Mouse (Mus musculus) hindbrain, embryonic 10.5 days (tissue): Measurements from ENCODE around the gene Setd1b. TPM values are rescaled to one million over a fixed set of nuclear protein-coding genes. Genes with fewer than 3 reads are reported as not detected.
A peak's percentile ranks its signal among the peaks of the same experiment; 100 is the strongest.

Experiments
- DNase-seq: peaks from one replicate; pipeline ENCODE4 v3.0.0-alpha.2; 2017; ENCODE audit warnings: low spot score
- H3K27ac ChIP-seq: fragments of 300-500 bp; sonication (generic); 2 replicates; pipeline ENCODE4 v1.5.1; 2016; ENCODE audit warnings: mild to moderate bottlenecking, moderate library complexity
- H3K27me3 ChIP-seq: fragments of 300-500 bp; sonication (generic); 2 replicates; pipeline ENCODE4 v1.6.1; 2016; ENCODE audit warnings: mild to moderate bottlenecking; ENCODE audit not compliant: poor library complexity, insufficient read depth, severe bottlenecking
- H3K36me3 ChIP-seq: fragments of 300-500 bp; sonication (generic); 2 replicates; pipeline ENCODE4 v1.6.1; 2016; ENCODE audit warnings: mild to moderate bottlenecking, moderate library complexity
- H3K4me1 ChIP-seq: fragments of 300-500 bp; sonication (generic); replicated peaks from 2 replicates; pipeline ENCODE4 v1.6.1; 2016; ENCODE audit warnings: mild to moderate bottlenecking
- H3K4me3 ChIP-seq: fragments of 300-500 bp; sonication (generic); 2 replicates; pipeline ENCODE4 v1.5.1; 2016; ENCODE audit warnings: mild to moderate bottlenecking, moderate library complexity
- H3K9me3 ChIP-seq: fragments of 300-500 bp; sonication (generic); 2 replicates; pipeline ENCODE4 v1.6.1; 2016; ENCODE audit warnings: mild to moderate bottlenecking, moderate library complexity
- WGBS: fragments of 180-500 bp; shearing (Covaris S2); methylation state at CpG from one replicate; pipeline ENCODE4 v1.1.7; 2016; 5-methylcytosine and 5-hydroxymethylcytosine counted together
- polyA plus RNA-seq: library from polyadenylated mRNA; unstranded; fragments of >200 nt; fragmentation: Nextera tagmentation; extraction: Ambion mirVana; gene quantifications from 2 replicates; pipeline ENCODE4 v1.2.1, GENCODE M21; 2016

The Setd1b gene
- polyA plus RNA-seq, 1 experiment from 2014 or later, result 9.5 TPM

GRCm38 (mm10) chr5:123114924-123115323 is 27.1 kb upstream of the Setd1b start:
- 44% methylated on average over 7 of the region's 7 CpGs for WGBS
- Histone ChIP-seq H3K27me3 (no peaks in the 10 kb centered on the region), H3K9me3 (no peaks in the 10 kb centered on the region), H3K36me3 (0 out of 2 replicates have a peak, but pooled peaks cover 15% of the 10 kb centered on the region), H3K4me3 (no peak overlapping the region), H3K27ac (no peak overlapping the region), H3K4me1 (peaks cover 34% of the 10 kb centered on the region)
- peak; percentile 38 for DNase-seq

- DNase-seq, result no peak
- Histone ChIP-seq H3K4me3 (no peak overlapping the region), H3K27me3 (no peaks in the 10 kb centered on the region), H3K36me3 (0 out of 2 replicates have a peak, but pooled peaks cover 18% of the 10 kb centered on the region), H3K9me3 (no peaks in the 10 kb centered on the region), H3K4me1 (peaks cover 38% of the 10 kb centered on the region), H3K27ac (no peak overlapping the region)
- 56% methylated on average over 8 of the region's 8 CpGs for WGBS
Measured at GRCm38 (mm10) chr5:123116080-123116479, 25.9 kb upstream of the Setd1b start.

- H3K27me3 ChIP-seq, result no peaks in the 10 kb centered on the region
- H3K4me1 ChIP-seq, result peaks cover 39% of the 10 kb centered on the region
- H3K9me3 ChIP-seq, result peaks cover 1% of the 10 kb centered on the region; the same call in 1 of the 2 replicates
- peaks cover 19% of the 10 kb centered on the region for H3K36me3 ChIP-seq
- H3K4me3 ChIP-seq, result no peak overlapping the region
- H3K27ac ChIP-seq, result peak overlapping the region; percentile 29; the same call in 1 of the 2 replicates
- peak; percentile 77 for DNase-seq
- 16% methylated on average over 10 of the region's 10 CpGs for whole genome bisulfite sequencing
Measured at GRCm38 (mm10) chr5:123117257-123117656, 24.7 kb upstream of the Setd1b start.

- Histone ChIP-seq H3K9me3 (peaks cover 5% of the 10 kb centered on the region; the same call in 1 of the 2 replicates), H3K4me3 (no peak overlapping the region), H3K36me3 (peaks cover 24% of the 10 kb centered on the region), H3K27ac (peak overlapping the region; percentile 29; the same call in 1 of the 2 replicates), H3K27me3 (no peaks in the 10 kb centered on the region), H3K4me1 (peaks cover 39% of the 10 kb centered on the region)
- DNase-seq, result no peak
- 89% methylated on average over 8 of the region's 8 CpGs for WGBS
Measured at GRCm38 (mm10) chr5:123117773-123118172, 24.2 kb upstream of the Setd1b start.

GRCm38 (mm10) chr5:123118826-123119225 is 23.2 kb upstream of the Setd1b start:
- no peak overlapping the region for H3K27ac ChIP-seq
- H3K9me3 ChIP-seq, result peaks cover 5% of the 10 kb centered on the region; the same call in 1 of the 2 replicates
- peaks cover 38% of the 10 kb centered on the region for H3K4me1 ChIP-seq
- no peak overlapping the region for H3K4me3 ChIP-seq
- no peaks in the 10 kb centered on the region for H3K27me3 ChIP-seq
- peaks cover 35% of the 10 kb centered on the region for H3K36me3 ChIP-seq
- WGBS, result 88% methylated on average over 10 of the region's 10 CpGs
- no peak for DNase-seq

- no peaks in the 10 kb centered on the region for H3K27me3 ChIP-seq
- 67% methylated on average over 7 of the region's 7 CpGs for WGBS
- DNase-seq, result no peak
- no peak overlapping the region for H3K27ac ChIP-seq
- no peak overlapping the region for H3K4me3 ChIP-seq
- peaks cover 23% of the 10 kb centered on the region for H3K4me1 ChIP-seq
- H3K36me3 ChIP-seq, result peaks cover 45% of the 10 kb centered on the region
- peaks cover 5% of the 10 kb centered on the region; the same call in 1 of the 2 replicates for H3K9me3 ChIP-seq
Measured at GRCm38 (mm10) chr5:123120624-123121215, 21.3 kb upstream of the Setd1b start.

GRCm38 (mm10) chr5:123122181-123122580 is 19.8 kb upstream of the Setd1b start:
- WGBS, result 87% methylated on average over 4 of the region's 4 CpGs
- Histone ChIP-seq H3K36me3 (peaks cover 55% of the 10 kb centered on the region), H3K9me3 (peaks cover 5% of the 10 kb centered on the region; the same call in 1 of the 2 replicates), H3K4me1 (peaks cover 14% of the 10 kb centered on the region), H3K4me3 (no peak overlapping the region), H3K27me3 (no peaks in the 10 kb centered on the region), H3K27ac (no peak overlapping the region)
- no peak for DNase-seq

GRCm38 (mm10) chr5:123125105-123125504 is 16.9 kb upstream of the Setd1b start:
- Histone ChIP-seq H3K4me3 (no peak overlapping the region), H3K27ac (no peak overlapping the region), H3K27me3 (no peaks in the 10 kb centered on the region), H3K9me3 (peaks cover 5% of the 10 kb centered on the region; the same call in 1 of the 2 replicates), H3K36me3 (peaks cover 69% of the 10 kb centered on the region), H3K4me1 (peaks cover 18% of the 10 kb centered on the region)
- no peak for DNase-seq
- 86% methylated on average over 6 of the region's 6 CpGs for WGBS

GRCm38 (mm10) chr5:123125638-123126406 is 16.2 kb upstream of the Setd1b start:
- Histone ChIP-seq H3K4me1 (peaks cover 11% of the 10 kb centered on the region), H3K36me3 (peaks cover 75% of the 10 kb centered on the region), H3K4me3 (no peak overlapping the region), H3K9me3 (peaks cover 5% of the 10 kb centered on the region; the same call in 1 of the 2 replicates), H3K27me3 (peaks cover 4% of the 10 kb centered on the region; the same call in 1 of the 2 replicates), H3K27ac (no peak overlapping the region)
- DNase-seq, result no peak
- 89% methylated on average over 18 of the region's 18 CpGs for WGBS

GRCm38 (mm10) chr5:123127031-123127430 is 15.0 kb upstream of the Setd1b start:
- DNase-seq, result no peak
- 76% methylated on average over 6 of the region's 6 CpGs for WGBS
- Histone ChIP-seq H3K27ac (no peak overlapping the region), H3K4me1 (peaks cover 15% of the 10 kb centered on the region), H3K4me3 (no peak overlapping the region), H3K9me3 (peaks cover 5% of the 10 kb centered on the region; the same call in 1 of the 2 replicates), H3K36me3 (peaks cover 83% of the 10 kb centered on the region), H3K27me3 (peaks cover 13% of the 10 kb centered on the region)

GRCm38 (mm10) chr5:123128426-123129169 is 13.4 kb upstream of the Setd1b start:
- Histone ChIP-seq H3K9me3 (no peaks in the 10 kb centered on the region), H3K36me3 (peaks cover 77% of the 10 kb centered on the region), H3K4me1 (peaks cover 30% of the 10 kb centered on the region), H3K4me3 (no peak overlapping the region; the same call in 1 of the 2 replicates), H3K27me3 (peaks cover 13% of the 10 kb centered on the region), H3K27ac (no peak overlapping the region)
- DNase-seq, result no peak
- WGBS, result 60% methylated on average over 10 of the region's 10 CpGs

GRCm38 (mm10) chr5:123129170-123129757 is 12.7 kb upstream of the Setd1b start:
- H3K4me3 ChIP-seq, result no peak overlapping the region; the same call in 1 of the 2 replicates
- no peaks in the 10 kb centered on the region for H3K9me3 ChIP-seq
- peaks cover 78% of the 10 kb centered on the region for H3K36me3 ChIP-seq
- 89% methylated on average over 10 of the region's 10 CpGs for WGBS
- no peak overlapping the region for H3K27ac ChIP-seq
- DNase-seq, result no peak
- H3K27me3 ChIP-seq, result peaks cover 13% of the 10 kb centered on the region
- H3K4me1 ChIP-seq, result peaks cover 37% of the 10 kb centered on the region
